Comparison of ENCODE assay signal across 12 mouse cellular contexts in genomic region chr11:119811022-119811421, GRCm38 (mm10).
DNase-seq lines count a peak whose midpoint lies in the region; ATAC-seq and TF ChIP-seq lines count a peak whose summit lies in the region.
"Had no signal": no experiment of that assay in that cellular context is flagged by ENCODE, and none has a peak within 500 bp of the region (broad histone marks: within the 10 kb centered on the region; RNA-seq: fewer than 3 reads in every experiment).

No protein-coding gene starts in this region.

- WGBS in kidney, adult 2 months = 56% methylated on average over 8 of the region's 8 CpGs
- WGBS in kidney, embryonic 15.5 days = 50% methylated on average over 8 of the region's 8 CpGs

- H3K9ac ChIP-seq in kidney, embryonic 15.5 days = no peak overlapping the region
- H3K9ac ChIP-seq: hindbrain, embryonic 12.5 days; midbrain, embryonic 15.5 days had no signal

- no peak for TF ChIP-seq POLR2A in kidney, adult 2 months (IDR thresholded peaks at IDR 0.05; ENCODE audit: low read depth, low read length)

- no peak for TF ChIP-seq CTCF in kidney, adult 2 months (conservative IDR thresholded peaks at IDR 0.05; ENCODE audit: insufficient read depth, insufficient read length, low read depth, low read length)

- intact Hi-C loops in left cerebral cortex, postnatal 14 days (cut with DNase I) = no loop called here

- no peaks in the 10 kb centered on the region for H3K4me1 ChIP-seq in kidney, adult 2 months (ENCODE audit: control insufficient read depth, insufficient read depth, low read length)
- no peaks in the 10 kb centered on the region for H3K4me1 ChIP-seq in kidney, embryonic 15.5 days

- H3K27ac ChIP-seq in kidney, adult 2 months (ENCODE audit: insufficient read depth, low read depth, low read length) = no peak overlapping the region
- H3K27ac ChIP-seq in kidney, embryonic 15.5 days = no peak overlapping the region
- H3K27ac ChIP-seq: embryonic facial prominence, embryonic 10.5 days; hindbrain, embryonic 12.5 days; midbrain, embryonic 15.5 days had no signal

- peak; percentile 28 for DNase-seq in kidney, adult 2 months
- DNase-seq in thymus, postnatal 0 days (ENCODE audit: low spot score) = peak; percentile 48
- DNase-seq in thymus, adult 18-20 months = no peak
- peak; percentile 64 to 85 for DNase-seq in left cerebral cortex, postnatal 14 days (ENCODE audit: low spot score in 2 of 2)
- peak; percentile 84 for DNase-seq in telencephalon, adult 2 months (ENCODE audit: low read depth, low spot score)
- no peak for DNase-seq in T-cell, adult 2 months (ENCODE audit: low spot score)
- DNase-seq in urinary bladder, postnatal 4 days (ENCODE audit: low spot score in 2 of 2) = no peak

- H3K9me3 ChIP-seq in kidney, embryonic 15.5 days (replicated peaks) = no peaks in the 10 kb centered on the region
- H3K9me3 ChIP-seq: embryonic facial prominence, embryonic 10.5 days; hindbrain, embryonic 12.5 days; midbrain, embryonic 15.5 days had no signal

- H3K4me3 ChIP-seq in kidney, adult 2 months (ENCODE audit: insufficient read depth, low read depth, low read length) = no peak overlapping the region
- no peak overlapping the region for H3K4me3 ChIP-seq in kidney, embryonic 15.5 days (replicated peaks)
- H3K4me3 ChIP-seq: embryonic facial prominence, embryonic 10.5 days; hindbrain, embryonic 12.5 days; midbrain, embryonic 15.5 days had no signal

- no peaks in the 10 kb centered on the region for H3K27me3 ChIP-seq in kidney, adult 2 months (replicated peaks; ENCODE audit: control insufficient read depth, insufficient read depth, low read length)
- no peaks in the 10 kb centered on the region for H3K27me3 ChIP-seq in kidney, embryonic 15.5 days
- H3K27me3 ChIP-seq: hindbrain, embryonic 12.5 days; midbrain, embryonic 15.5 days had no signal

- no peaks in the 10 kb centered on the region for H3K36me3 ChIP-seq in kidney, adult 2 months (ENCODE audit: control insufficient read depth, insufficient read depth, low read length)
- peaks cover 31% of the 10 kb centered on the region for H3K36me3 ChIP-seq in kidney, embryonic 15.5 days
- H3K36me3 ChIP-seq: midbrain, embryonic 15.5 days had no signal

- no peak for ATAC-seq in kidney, embryonic 15.5 days (replicated peaks; ENCODE audit: low FRiP score)
- ATAC-seq: midbrain, embryonic 15.5 days had no signal

- no peak overlapping the region for H3K4me2 ChIP-seq in kidney, embryonic 15.5 days
- H3K4me2 ChIP-seq: hindbrain, embryonic 12.5 days; liver, embryonic 11.5 days; midbrain, embryonic 15.5 days had no signal

Comparison
In these comparisons a context has a peak if more than half of its experiments do, and no peak if none do; other contexts are left out.
1. DNase-seq: peak in kidney, adult 2 months (single experiment), thymus, postnatal 0 days (single experiment), left cerebral cortex, postnatal 14 days (2 of 2) and telencephalon, adult 2 months (single experiment); none in thymus, adult 18-20 months (0 of 2), T-cell, adult 2 months (single experiment) and urinary bladder, postnatal 4 days (0 of 2).